In the genomic region with DNA sequence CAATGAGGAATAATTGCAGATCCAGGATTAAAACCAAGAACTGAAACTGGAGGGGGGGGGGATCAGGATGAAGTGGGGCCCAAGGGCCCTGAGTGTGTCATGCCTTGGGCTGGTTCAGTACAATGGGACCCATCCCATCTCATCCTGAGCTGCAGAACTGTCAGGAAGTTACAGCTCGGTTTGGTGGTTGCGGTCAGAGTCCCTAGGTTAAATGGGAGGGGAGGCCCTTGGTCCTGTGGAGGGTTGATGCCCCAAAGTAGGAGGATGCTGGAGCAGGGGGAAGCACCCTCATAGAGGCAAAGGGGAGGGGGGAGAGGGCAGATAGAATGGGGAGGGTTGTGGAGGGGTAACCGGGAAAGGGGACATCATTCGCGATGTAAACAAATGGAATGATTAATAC, we compare ENCODE assay signal across 22 mouse cellular contexts.
DNase-seq lines count a peak whose midpoint lies in the region; ATAC-seq lines count a peak whose summit lies in the region.
"Had no signal": no experiment of that assay in that cellular context is flagged by ENCODE, and none has a peak within 500 bp of the region (broad histone marks: within the 10 kb centered on the region; RNA-seq: fewer than 3 reads in every experiment).

No protein-coding gene starts in this region.

- no peak overlapping the region for H3K4me3 ChIP-seq in midbrain, embryonic 10.5 days
- H3K4me3 ChIP-seq in midbrain, embryonic 16.5 days (ENCODE audit: low read depth, low read length): no peak overlapping the region
- H3K4me3 ChIP-seq in embryonic facial prominence, embryonic 10.5 days: no peak overlapping the region
- H3K4me3 ChIP-seq in limb, embryonic 10.5 days: no peak overlapping the region
- H3K4me3 ChIP-seq: forebrain, embryonic 10.5 days; forebrain, embryonic 13.5 days; hindbrain, embryonic 12.5 days; hindbrain, embryonic 15.5 days had no signal

- no peak overlapping the region for H3K4me2 ChIP-seq in midbrain, embryonic 16.5 days (ENCODE audit: low read length)
- H3K4me2 ChIP-seq: forebrain, embryonic 13.5 days; heart, embryonic 11.5 days; hindbrain, embryonic 12.5 days; hindbrain, embryonic 15.5 days had no signal

- WGBS in midbrain, embryonic 10.5 days: 87% methylated on average over 5 of the region's 5 CpGs
- WGBS in midbrain, embryonic 16.5 days: 91% methylated on average over 5 of the region's 5 CpGs
- 85% methylated on average over 5 of the region's 5 CpGs for WGBS in embryonic facial prominence, embryonic 10.5 days
- WGBS in limb, embryonic 10.5 days: 91% methylated on average over 5 of the region's 5 CpGs

- peak; percentile 0 for DNase-seq in kidney, adult 18-20 months
- DNase-seq in kidney, postnatal 10 days: no peak
- DNase-seq in midbrain, embryonic 10.5 days (ENCODE audit: low spot score): peak; percentile 6
- peak; percentile 5 for DNase-seq in embryonic facial prominence, embryonic 10.5 days (ENCODE audit: low spot score)
- DNase-seq in limb, embryonic 10.5 days (ENCODE audit: low spot score): peak; percentile 25
- DNase-seq: adrenal gland, adult 8-10 months; adrenal gland, postnatal 25 days; cerebellum, adult 11-12 months; cerebellum, adult 8-10 months; cerebellum, postnatal 10 days; cerebellum, postnatal 36 days; embryo, embryonic 11 days; gastrocnemius, postnatal 10 days; gastrocnemius, postnatal 36 days had no signal

- peaks cover 22% of the 10 kb centered on the region for H3K9me3 ChIP-seq in midbrain, embryonic 10.5 days (replicated peaks)
- H3K9me3 ChIP-seq in midbrain, embryonic 16.5 days (replicated peaks; ENCODE audit: control insufficient read depth, low read length, poor library complexity, severe bottlenecking): peaks cover 14% of the 10 kb centered on the region; the same call in 1 of the 2 replicates
- peaks cover 6% of the 10 kb centered on the region; the same call in 1 of the 2 replicates for H3K9me3 ChIP-seq in embryonic facial prominence, embryonic 10.5 days
- no peaks in the 10 kb centered on the region for H3K9me3 ChIP-seq in limb, embryonic 10.5 days (replicated peaks)

- H3K9ac ChIP-seq in midbrain, embryonic 16.5 days (ENCODE audit: low read depth, low read length): no peak overlapping the region
- H3K9ac ChIP-seq: forebrain, embryonic 13.5 days; hindbrain, embryonic 12.5 days; hindbrain, embryonic 15.5 days had no signal

- ATAC-seq in midbrain, embryonic 16.5 days: no peak
- ATAC-seq: CD4-positive, CD25-positive, alpha-beta regulatory T cell, adult 4 months; forebrain, embryonic 13.5 days; forebrain, embryonic 16.5 days had no signal

- 0 out of 2 replicates have a peak, but pooled peaks cover 5% of the 10 kb centered on the region for H3K4me1 ChIP-seq in midbrain, embryonic 10.5 days
- H3K4me1 ChIP-seq in midbrain, embryonic 16.5 days (ENCODE audit: control insufficient read depth, insufficient read depth, low read length): no peaks in the 10 kb centered on the region
- peaks cover 9% of the 10 kb centered on the region; the same call in 1 of the 2 replicates for H3K4me1 ChIP-seq in embryonic facial prominence, embryonic 10.5 days
- no peaks in the 10 kb centered on the region for H3K4me1 ChIP-seq in limb, embryonic 10.5 days
- H3K4me1 ChIP-seq: forebrain, embryonic 13.5 days; hindbrain, embryonic 15.5 days had no signal

- H3K36me3 ChIP-seq in midbrain, embryonic 10.5 days: no peaks in the 10 kb centered on the region
- H3K36me3 ChIP-seq in midbrain, embryonic 16.5 days (ENCODE audit: control insufficient read depth, insufficient read depth, low read length): no peaks in the 10 kb centered on the region
- H3K36me3 ChIP-seq in embryonic facial prominence, embryonic 10.5 days (replicated peaks): no peaks in the 10 kb centered on the region
- H3K36me3 ChIP-seq in limb, embryonic 10.5 days: no peaks in the 10 kb centered on the region
- H3K36me3 ChIP-seq: forebrain, embryonic 10.5 days; hindbrain, embryonic 12.5 days; hindbrain, embryonic 15.5 days had no signal

- no peak overlapping the region for H3K27ac ChIP-seq in midbrain, embryonic 10.5 days (replicated peaks)
- no peak overlapping the region for H3K27ac ChIP-seq in midbrain, embryonic 16.5 days (ENCODE audit: low read length)
- H3K27ac ChIP-seq in embryonic facial prominence, embryonic 10.5 days (replicated peaks): no peak overlapping the region
- no peak overlapping the region for H3K27ac ChIP-seq in limb, embryonic 10.5 days
- H3K27ac ChIP-seq: forebrain, embryonic 10.5 days; forebrain, embryonic 13.5 days; hindbrain, embryonic 12.5 days; hindbrain, embryonic 15.5 days had no signal

- no peaks in the 10 kb centered on the region for H3K27me3 ChIP-seq in midbrain, embryonic 10.5 days (ENCODE audit: low read depth, poor library complexity, severe bottlenecking)
- H3K27me3 ChIP-seq in midbrain, embryonic 16.5 days (ENCODE audit: control insufficient read depth, insufficient read depth, low read depth, low read length): no peaks in the 10 kb centered on the region
- H3K27me3 ChIP-seq in embryonic facial prominence, embryonic 10.5 days (replicated peaks; ENCODE audit: low read depth, poor library complexity, severe bottlenecking): no peaks in the 10 kb centered on the region
- H3K27me3 ChIP-seq in limb, embryonic 10.5 days (ENCODE audit: low read depth, poor library complexity, severe bottlenecking): no peaks in the 10 kb centered on the region
- H3K27me3 ChIP-seq: forebrain, embryonic 13.5 days; hindbrain, embryonic 12.5 days; hindbrain, embryonic 15.5 days had no signal
